In the genomic region with DNA sequence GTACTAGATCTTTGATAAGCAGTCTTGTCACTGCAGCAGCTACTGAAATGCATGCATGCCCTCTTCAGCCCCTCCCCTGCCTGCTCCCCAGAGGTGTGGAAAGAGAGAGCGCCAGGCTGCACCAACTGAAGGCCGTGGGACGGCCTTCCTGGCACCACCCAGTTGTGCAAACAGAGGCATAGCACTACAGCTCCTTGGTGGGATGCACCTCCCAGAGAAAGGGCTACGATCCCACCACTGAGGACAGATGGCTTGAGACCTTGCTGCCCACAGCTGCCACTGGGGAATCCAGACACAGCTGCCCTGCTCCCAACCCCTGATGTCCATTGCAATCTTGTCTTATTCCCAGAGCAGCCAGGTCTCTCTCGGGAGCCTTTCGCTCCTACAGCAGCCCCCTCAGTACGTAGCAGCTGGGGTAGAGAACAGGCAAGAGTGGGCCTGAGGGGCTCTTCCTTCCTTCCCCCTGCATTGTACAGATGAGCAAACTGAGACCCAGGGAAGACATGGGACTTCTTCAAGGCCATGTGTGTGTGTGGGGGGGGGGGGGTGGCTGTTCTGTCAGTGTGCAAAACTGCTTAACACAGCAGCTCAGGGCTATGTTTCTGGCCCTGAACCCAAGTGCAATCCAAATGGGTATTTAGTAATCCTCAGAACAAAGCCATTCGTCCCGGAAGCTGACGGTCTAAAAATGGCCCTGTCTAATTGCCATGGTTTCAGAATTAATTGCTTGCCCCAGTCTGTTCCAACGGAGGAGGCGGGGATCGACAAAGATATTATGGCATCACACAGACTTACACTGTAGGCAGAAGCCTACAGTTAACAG, we compare ENCODE assay signal across 9 mouse cellular contexts. TPM values are rescaled to one million over a fixed set of nuclear protein-coding genes. Genes with fewer than 3 reads are reported as not detected.
DNase-seq lines count a peak whose midpoint lies in the region; ATAC-seq and TF ChIP-seq lines count a peak whose summit lies in the region.
"Had no signal": no experiment of that assay in that cellular context is flagged by ENCODE, and none has a peak within 500 bp of the region (broad histone marks: within the 10 kb centered on the region; RNA-seq: fewer than 3 reads in every experiment).

No protein-coding gene starts in this region.

- peak in 1 of 2 experiments; percentile 55 for DNase-seq in left cerebral cortex, adult 2 months (ENCODE audit: extremely low spot score in 1 of 2, low spot score in 2 of 2)
- DNase-seq in left cerebral cortex, postnatal 36 days (ENCODE audit: low spot score in 2 of 2), result no peak
- DNase-seq in embryonic facial prominence, embryonic 11.5 days (ENCODE audit: low spot score), result no peak
- DNase-seq in layer of hippocampus, adult 2 months (ENCODE audit: low spot score in 2 of 2), result peak; percentile 65 to 85
- no peak for DNase-seq in heart, postnatal 25 days (ENCODE audit: low spot score)
- DNase-seq in liver, postnatal 0 days, result no peak
- no peak for DNase-seq in cerebellum, postnatal 36 days

- no peak for TF ChIP-seq CTCF in left cerebral cortex, adult 2 months (IDR thresholded peaks at IDR 0.05)
- TF ChIP-seq CTCF in layer of hippocampus, adult 2 months (conservative IDR thresholded peaks at IDR 0.05), result no peak
- TF ChIP-seq CTCF in liver, postnatal 0 days (IDR thresholded peaks at IDR 0.05; ENCODE audit: low read depth), result no peak

- no peak for TF ChIP-seq EP300 in liver, postnatal 0 days (IDR thresholded peaks at IDR 0.05; ENCODE audit: low read depth)

- no peak overlapping the region for H3K4me3 ChIP-seq in left cerebral cortex, adult 2 months
- no peak overlapping the region for H3K4me3 ChIP-seq in embryonic facial prominence, embryonic 11.5 days (ENCODE audit: low read depth, low read length)
- no peak overlapping the region for H3K4me3 ChIP-seq in layer of hippocampus, adult 2 months
- H3K4me3 ChIP-seq in neural tube, embryonic 13.5 days, result no peak overlapping the region
- no peak overlapping the region for H3K4me3 ChIP-seq in liver, postnatal 0 days (ENCODE audit: low read depth, low read length)
- H3K4me3 ChIP-seq: embryonic facial prominence, embryonic 15.5 days had no signal

- no peaks in the 10 kb centered on the region for H3K4me1 ChIP-seq in embryonic facial prominence, embryonic 11.5 days (ENCODE audit: control insufficient read depth, insufficient read depth, low read length)
- H3K4me1 ChIP-seq in neural tube, embryonic 13.5 days (replicated peaks), result peaks cover 52% of the 10 kb centered on the region
- no peaks in the 10 kb centered on the region for H3K4me1 ChIP-seq in liver, postnatal 0 days (ENCODE audit: insufficient read depth)

- H3K9ac ChIP-seq in embryonic facial prominence, embryonic 11.5 days (replicated peaks; ENCODE audit: low read length), result no peak overlapping the region
- no peak overlapping the region; the same call in none of the 2 replicates for H3K9ac ChIP-seq in neural tube, embryonic 13.5 days
- H3K9ac ChIP-seq in liver, postnatal 0 days (replicated peaks), result no peak overlapping the region
- H3K9ac ChIP-seq: embryonic facial prominence, embryonic 15.5 days had no signal

- no peak overlapping the region for H3K4me2 ChIP-seq in embryonic facial prominence, embryonic 11.5 days (ENCODE audit: low read depth, low read length)
- H3K4me2 ChIP-seq in neural tube, embryonic 13.5 days, result no peak overlapping the region
- H3K4me2 ChIP-seq in liver, postnatal 0 days (ENCODE audit: low read depth, low read length), result no peak overlapping the region
- H3K4me2 ChIP-seq: embryonic facial prominence, embryonic 15.5 days had no signal

- no peaks in the 10 kb centered on the region for H3K36me3 ChIP-seq in embryonic facial prominence, embryonic 11.5 days (replicated peaks; ENCODE audit: control insufficient read depth, insufficient read depth, low read depth, low read length)
- H3K36me3 ChIP-seq in neural tube, embryonic 13.5 days, result no peaks in the 10 kb centered on the region
- H3K36me3 ChIP-seq in liver, postnatal 0 days (replicated peaks; ENCODE audit: insufficient read depth, low read length), result no peaks in the 10 kb centered on the region
- H3K36me3 ChIP-seq: embryonic facial prominence, embryonic 15.5 days had no signal

- peak overlapping the region; percentile 73; the same call in 1 of the 2 replicates for H3K27ac ChIP-seq in left cerebral cortex, adult 2 months
- no peak overlapping the region for H3K27ac ChIP-seq in embryonic facial prominence, embryonic 11.5 days (replicated peaks; ENCODE audit: low read depth, low read length)
- H3K27ac ChIP-seq in layer of hippocampus, adult 2 months, result peak overlapping the region; percentile 92
- peak overlapping the region; percentile 14; the same call in 1 of the 2 replicates for H3K27ac ChIP-seq in neural tube, embryonic 13.5 days (replicated peaks)
- no peak overlapping the region for H3K27ac ChIP-seq in liver, postnatal 0 days (ENCODE audit: low read depth)
- H3K27ac ChIP-seq: embryonic facial prominence, embryonic 15.5 days had no signal

- H3K9me3 ChIP-seq in embryonic facial prominence, embryonic 11.5 days (replicated peaks; ENCODE audit: control insufficient read depth, low read length), result no peaks in the 10 kb centered on the region
- no peaks in the 10 kb centered on the region for H3K9me3 ChIP-seq in neural tube, embryonic 13.5 days
- no peaks in the 10 kb centered on the region for H3K9me3 ChIP-seq in liver, postnatal 0 days (ENCODE audit: low read length)
- H3K9me3 ChIP-seq: embryonic facial prominence, embryonic 15.5 days had no signal

- no peaks in the 10 kb centered on the region for H3K27me3 ChIP-seq in embryonic facial prominence, embryonic 11.5 days (ENCODE audit: control insufficient read depth, insufficient read depth, low read length)
- no peaks in the 10 kb centered on the region for H3K27me3 ChIP-seq in neural tube, embryonic 13.5 days
- no peaks in the 10 kb centered on the region for H3K27me3 ChIP-seq in liver, postnatal 0 days (ENCODE audit: insufficient read depth, low read length)
- H3K27me3 ChIP-seq: embryonic facial prominence, embryonic 15.5 days had no signal

- WGBS in embryonic facial prominence, embryonic 11.5 days, result 56% methylated on average over 13 of the region's 13 CpGs
- 26% methylated on average over 13 of the region's 13 CpGs for WGBS in neural tube, embryonic 13.5 days
- 66% methylated on average over 13 of the region's 13 CpGs for whole genome bisulfite sequencing in liver, postnatal 0 days (ENCODE audit: insufficient replicate concordance)

- 0 out of 2 replicates have a peak, but pooled peaks have one; percentile 32 for ATAC-seq in embryonic facial prominence, embryonic 11.5 days (replicated peaks; ENCODE audit: insufficient number of reproducible peaks, low FRiP score, low TSS enrichment, low read depth)
- no peak; the same call in 1 of the 2 replicates for ATAC-seq in neural tube, embryonic 13.5 days (ENCODE audit: low read depth)
- no peak for ATAC-seq in liver, postnatal 0 days

- intact Hi-C loops in left cerebral cortex, adult 2 months (cut with DNase I), result no loop called here
- intact Hi-C loops in left cerebral cortex, postnatal 36 days (cut with DNase I), result no loop called here
- intact Hi-C loops in heart, postnatal 25 days (cut with DNase I), result no loop called here

RNA-seq across cellular contexts. Expression of a gene that starts 46.9 kb away (rescaled TPM):
- total RNA-seq in left cerebral cortex, adult 2 months (2021), result under 1 TPM; 0.20 to 0.26 TPM
- not detected for total RNA-seq in left cerebral cortex, postnatal 36 days (2021)
- polyA plus RNA-seq in embryonic facial prominence, embryonic 11.5 days (2014; fragmentation: Nextera tagmentation; extraction: Ambion mirVana), result not detected in 2 replicates
- under 1 TPM; 0.26 to 0.27 TPM for total RNA-seq in layer of hippocampus, adult 2 months (2021)
- polyA plus RNA-seq in neural tube, embryonic 13.5 days (2015; fragmentation: Nextera tagmentation; extraction: Ambion mirVana), result not detected in 2 replicates
- not detected for total RNA-seq in heart, postnatal 25 days (2021)
- polyA plus RNA-seq in liver, postnatal 0 days (2015; fragmentation: Nextera tagmentation; extraction: Ambion mirVana), result 79.2 and 81.8 TPM in 2 replicates

Comparison
In these comparisons a context has a peak if more than half of its experiments do, and no peak if none do; other contexts are left out.
1. DNase-seq: peak in layer of hippocampus, adult 2 months (2 of 2); none in left cerebral cortex, postnatal 36 days (0 of 2), embryonic facial prominence, embryonic 11.5 days (single experiment), heart, postnatal 25 days (single experiment), liver, postnatal 0 days (single experiment) and cerebellum, postnatal 36 days (0 of 2).
2. H3K27ac ChIP-seq: peak in left cerebral cortex, adult 2 months (single experiment), layer of hippocampus, adult 2 months (single experiment) and neural tube, embryonic 13.5 days (single experiment); none in embryonic facial prominence, embryonic 11.5 days (single experiment) and liver, postnatal 0 days (single experiment).